Mouse (Mus musculus): Measurements from ENCODE around the gene Prrt1. TPM values are rescaled to one million over a fixed set of nuclear protein-coding genes. Genes with fewer than 3 reads are reported as not detected.
A peak's percentile ranks its signal among the peaks of the same experiment; 100 is the strongest.

Gene Prrt1
- polyA plus RNA-seq, 1 experiment from 2014 or later: 3.9 TPM

GRCm38 (mm10) chr17:34656666-34657065 is 27.3 kb downstream of the Prrt1 start:
- 37% methylated on average over 8 of the region's 8 CpGs for WGBS
- no peaks in the 10 kb centered on the region for H3K9me3 ChIP-seq

GRCm38 (mm10) chr17:34657271-34657670 is 27.9 kb downstream of the Prrt1 start:
- no peak for ATAC-seq (ENCODE audit: low FRiP score, low read depth)
- H3K4me2 ChIP-seq (replicated peaks): no peak overlapping the region
- H3K27me3 ChIP-seq: peaks cover 28% of the 10 kb centered on the region
- peaks cover 27% of the 10 kb centered on the region for H3K36me3 ChIP-seq
- H3K4me1 ChIP-seq: peaks cover 6% of the 10 kb centered on the region
- H3K9me3 ChIP-seq: no peaks in the 10 kb centered on the region
- 35% methylated on average over 2 of the region's 2 CpGs for WGBS
- H3K27ac ChIP-seq (replicated peaks): no peak overlapping the region
- H3K4me3 ChIP-seq: no peak overlapping the region
- H3K9ac ChIP-seq (replicated peaks): no peak overlapping the region

More at GRCm38 (mm10) chr17:34656666-34657065, 27.3 kb downstream of the Prrt1 start:
- Histone ChIP-seq H3K27ac (replicated peaks) (no peak overlapping the region), H3K27me3 (peaks cover 27% of the 10 kb centered on the region), H3K4me1 (peaks cover 6% of the 10 kb centered on the region), H3K4me3 (no peak overlapping the region), H3K9ac (replicated peaks) (no peak overlapping the region), H3K4me2 (replicated peaks) (no peak overlapping the region), H3K36me3 (peaks cover 33% of the 10 kb centered on the region)
- ATAC-seq (ENCODE audit: low FRiP score, low read depth): no peak

- Histone ChIP-seq H3K4me2 (replicated peaks) (no peak overlapping the region), H3K27me3 (peaks cover 32% of the 10 kb centered on the region), H3K36me3 (peaks cover 19% of the 10 kb centered on the region), H3K4me3 (no peak overlapping the region), H3K4me1 (peaks cover 6% of the 10 kb centered on the region), H3K9ac (replicated peaks) (no peak overlapping the region), H3K27ac (replicated peaks) (no peak overlapping the region), H3K9me3 (no peaks in the 10 kb centered on the region)
- ATAC-seq (ENCODE audit: low FRiP score, low read depth): no peak
- WGBS: 86% methylated on average over 2 of the region's 2 CpGs
Measured at GRCm38 (mm10) chr17:34658145-34658544, 28.8 kb downstream of the Prrt1 start.

DNA sequence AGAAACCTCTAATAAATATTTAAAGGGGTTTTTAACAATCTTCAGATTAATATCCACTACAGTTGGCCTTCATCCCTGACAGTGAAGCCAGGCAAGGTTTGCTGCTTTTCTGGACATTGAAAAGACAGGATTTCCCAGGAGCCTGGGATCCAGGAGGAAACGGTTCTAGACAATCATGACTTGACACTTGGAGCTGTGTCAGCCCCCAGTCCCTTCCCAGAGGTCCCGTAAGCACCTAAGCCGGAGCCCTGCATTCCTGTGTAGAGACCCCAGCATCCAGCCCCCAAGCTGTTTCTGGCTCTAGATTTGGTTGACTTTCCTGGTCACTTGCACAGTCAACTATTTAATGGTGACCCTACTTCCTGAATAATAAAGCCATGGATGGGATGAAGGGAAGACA is 29.3 kb downstream of the Prrt1 start:
- Histone ChIP-seq H3K4me2 (replicated peaks) (no peak overlapping the region), H3K27me3 (peaks cover 36% of the 10 kb centered on the region), H3K9me3 (no peaks in the 10 kb centered on the region), H3K36me3 (peaks cover 14% of the 10 kb centered on the region), H3K4me1 (peaks cover 6% of the 10 kb centered on the region), H3K27ac (replicated peaks) (no peak overlapping the region), H3K9ac (replicated peaks) (no peak overlapping the region), H3K4me3 (no peak overlapping the region)
- 89% methylated on average over 3 of the region's 3 CpGs for WGBS
- no peak for ATAC-seq (ENCODE audit: low FRiP score, low read depth)

- no peak overlapping the region for H3K27ac ChIP-seq (replicated peaks)
- H3K4me3 ChIP-seq: no peak overlapping the region
- H3K4me1 ChIP-seq: peaks cover 6% of the 10 kb centered on the region
- peaks cover 41% of the 10 kb centered on the region for H3K27me3 ChIP-seq
- 75% methylated on average over 12 of the region's 12 CpGs for WGBS
- H3K36me3 ChIP-seq: peaks cover 9% of the 10 kb centered on the region
- ATAC-seq (ENCODE audit: low FRiP score, low read depth): no peak
- H3K9me3 ChIP-seq: no peaks in the 10 kb centered on the region
- no peak overlapping the region for H3K4me2 ChIP-seq (replicated peaks)
- no peak overlapping the region for H3K9ac ChIP-seq (replicated peaks)
Measured at GRCm38 (mm10) chr17:34659181-34659896, 30.0 kb downstream of the Prrt1 start.

DNA sequence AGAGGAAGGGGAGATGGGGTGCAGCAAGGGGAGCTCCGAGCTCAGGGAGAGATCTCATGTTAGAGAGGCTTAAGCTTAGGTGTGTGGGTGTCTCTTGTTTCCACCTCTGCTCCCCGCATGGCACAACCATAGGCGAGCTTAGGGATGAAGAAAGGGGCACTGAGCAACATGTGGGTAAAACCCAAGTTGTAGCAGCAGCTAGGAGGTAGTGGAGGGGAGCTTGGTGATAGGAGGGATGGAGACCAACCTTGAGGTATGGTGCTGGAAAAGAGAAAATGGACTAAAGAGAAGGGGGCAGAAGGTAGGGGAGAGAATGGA is 30.5 kb downstream of the Prrt1 start:
- 67% methylated on average over 3 of the region's 3 CpGs for WGBS
- H3K27me3 ChIP-seq: peaks cover 46% of the 10 kb centered on the region
- no peak for ATAC-seq (ENCODE audit: low FRiP score, low read depth)

GRCm38 (mm10) chr17:34660259-34660820 is 31.0 kb downstream of the Prrt1 start:
- Histone ChIP-seq H3K4me2 (replicated peaks) (no peak overlapping the region), H3K9ac (replicated peaks) (no peak overlapping the region), H3K4me1 (peaks cover 6% of the 10 kb centered on the region), H3K27ac (replicated peaks) (no peak overlapping the region), H3K9me3 (no peaks in the 10 kb centered on the region), H3K4me3 (no peak overlapping the region), H3K36me3 (no peaks in the 10 kb centered on the region), H3K27me3 (peaks cover 50% of the 10 kb centered on the region)
- no peak for ATAC-seq (ENCODE audit: low FRiP score, low read depth)
- 39% methylated on average over 10 of the region's 11 CpGs for WGBS

More for the DNA sequence above, 30.5 kb downstream of the Prrt1 start:
- H3K27ac ChIP-seq (replicated peaks): no peak overlapping the region
- no peak overlapping the region for H3K9ac ChIP-seq (replicated peaks)
- H3K4me2 ChIP-seq (replicated peaks): no peak overlapping the region
- peaks cover 6% of the 10 kb centered on the region for H3K4me1 ChIP-seq
- H3K9me3 ChIP-seq: no peaks in the 10 kb centered on the region
- H3K36me3 ChIP-seq: peaks cover 4% of the 10 kb centered on the region
- no peak overlapping the region for H3K4me3 ChIP-seq

GRCm38 (mm10) chr17:34661121-34661591 is 31.8 kb downstream of the Prrt1 start:
- Histone ChIP-seq H3K36me3 (no peaks in the 10 kb centered on the region), H3K4me2 (replicated peaks) (peak overlapping the region; percentile 28), H3K4me1 (peaks cover 6% of the 10 kb centered on the region), H3K9me3 (no peaks in the 10 kb centered on the region), H3K27ac (replicated peaks) (no peak overlapping the region), H3K9ac (replicated peaks) (no peak overlapping the region), H3K4me3 (no peak overlapping the region), H3K27me3 (peaks cover 53% of the 10 kb centered on the region)
- ATAC-seq (ENCODE audit: low FRiP score, low read depth): no peak
- WGBS: 12% methylated on average over 19 of the region's 19 CpGs

- Histone ChIP-seq H3K4me3 (no peak overlapping the region), H3K36me3 (no peaks in the 10 kb centered on the region), H3K4me2 (replicated peaks) (no peak overlapping the region), H3K4me1 (peaks cover 6% of the 10 kb centered on the region), H3K9me3 (no peaks in the 10 kb centered on the region), H3K27me3 (peaks cover 53% of the 10 kb centered on the region), H3K27ac (replicated peaks) (no peak overlapping the region), H3K9ac (replicated peaks) (no peak overlapping the region)
- WGBS: 82% methylated on average over 1 of the region's 1 CpGs
- no peak for ATAC-seq (ENCODE audit: low FRiP score, low read depth)
Measured at GRCm38 (mm10) chr17:34662468-34662867, 33.1 kb downstream of the Prrt1 start.

DNA sequence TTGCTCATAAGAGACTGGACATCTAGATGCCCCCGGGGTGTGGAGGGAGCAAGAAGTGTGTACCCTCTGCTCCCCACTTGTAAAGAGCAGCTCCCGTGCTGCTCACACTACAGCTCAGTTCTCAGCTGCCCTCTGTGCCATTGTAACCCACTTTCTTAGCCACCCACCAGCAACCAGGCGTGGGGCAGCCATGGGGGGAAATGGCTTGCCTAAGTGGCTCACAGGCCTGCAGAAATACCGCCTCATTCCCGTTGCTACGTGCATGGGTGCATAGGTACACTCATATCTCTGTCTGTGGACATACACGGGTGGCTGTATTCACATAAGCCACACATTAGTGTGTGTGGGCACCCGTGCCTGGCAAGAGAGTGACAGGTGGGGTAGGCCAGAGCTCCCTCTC is 33.6 kb downstream of the Prrt1 start:
- H3K4me3 ChIP-seq: no peak overlapping the region
- ATAC-seq (ENCODE audit: low FRiP score, low read depth): no peak
- no peak overlapping the region for H3K27ac ChIP-seq (replicated peaks)
- H3K9ac ChIP-seq (replicated peaks): no peak overlapping the region
- no peaks in the 10 kb centered on the region for H3K36me3 ChIP-seq
- H3K4me2 ChIP-seq (replicated peaks): no peak overlapping the region
- WGBS: 76% methylated on average over 8 of the region's 8 CpGs
- H3K9me3 ChIP-seq: no peaks in the 10 kb centered on the region
- peaks cover 53% of the 10 kb centered on the region for H3K27me3 ChIP-seq
- H3K4me1 ChIP-seq: peaks cover 6% of the 10 kb centered on the region

DNA sequence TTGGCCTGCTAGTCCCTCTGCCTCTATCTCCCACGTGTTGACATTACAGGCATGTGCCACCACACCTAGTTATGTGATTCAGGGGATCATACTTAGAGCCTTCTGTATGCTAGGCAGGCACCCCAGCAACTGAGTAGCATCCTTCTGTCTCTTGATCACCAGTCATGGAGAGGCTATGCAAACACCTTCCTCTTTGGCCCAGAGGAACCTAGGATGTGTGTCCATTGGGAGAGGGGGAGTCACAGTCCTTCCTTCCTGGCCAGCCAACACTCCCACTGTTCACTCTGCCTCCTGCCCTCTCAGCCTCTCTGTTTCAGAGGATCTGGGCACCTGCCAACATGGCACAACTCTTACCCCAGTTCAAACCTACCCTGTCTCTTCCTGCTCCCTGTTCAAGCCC is 34.2 kb downstream of the Prrt1 start:
- Histone ChIP-seq H3K36me3 (no peaks in the 10 kb centered on the region), H3K9me3 (no peaks in the 10 kb centered on the region), H3K27me3 (peaks cover 53% of the 10 kb centered on the region), H3K9ac (replicated peaks) (no peak overlapping the region), H3K4me1 (peaks cover 6% of the 10 kb centered on the region), H3K27ac (replicated peaks) (no peak overlapping the region), H3K4me2 (replicated peaks) (no peak overlapping the region), H3K4me3 (no peak overlapping the region)
- no peak for ATAC-seq (ENCODE audit: low FRiP score, low read depth)
- WGBS: 42% methylated on average over 1 of the region's 1 CpGs

DNA sequence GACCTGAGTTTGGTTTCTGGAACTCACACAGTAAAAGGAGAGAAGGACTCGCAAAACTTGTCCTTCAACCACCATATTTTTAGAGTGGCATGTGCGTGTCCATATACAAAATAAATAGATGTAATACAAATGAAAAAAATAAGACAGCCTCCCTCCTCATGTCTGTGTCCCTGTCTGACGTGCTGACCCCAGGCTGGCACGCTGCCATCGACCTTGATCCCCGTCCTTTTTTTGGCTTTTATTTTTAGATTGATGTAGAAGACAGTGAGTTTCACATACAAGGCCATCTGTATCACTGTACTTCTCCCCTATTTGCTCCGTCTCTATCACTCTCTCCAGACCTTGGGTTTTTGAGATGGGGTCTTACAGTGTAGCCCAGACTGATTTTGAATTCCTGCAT is 35.1 kb downstream of the Prrt1 start:
- H3K27me3 ChIP-seq: peaks cover 54% of the 10 kb centered on the region
- H3K4me3 ChIP-seq: no peak overlapping the region
- H3K9me3 ChIP-seq: no peaks in the 10 kb centered on the region
- H3K9ac ChIP-seq (replicated peaks): no peak overlapping the region
- no peak for ATAC-seq (ENCODE audit: low FRiP score, low read depth)
- no peak overlapping the region for H3K27ac ChIP-seq (replicated peaks)
- WGBS: 84% methylated on average over 7 of the region's 7 CpGs
- no peaks in the 10 kb centered on the region for H3K36me3 ChIP-seq
- peaks cover 6% of the 10 kb centered on the region for H3K4me1 ChIP-seq
- H3K4me2 ChIP-seq (replicated peaks): no peak overlapping the region

Data from midbrain, embryonic 12.5 days (tissue).